Mouse (Mus musculus): ENCODE results near the gene Nup85.

DNA sequence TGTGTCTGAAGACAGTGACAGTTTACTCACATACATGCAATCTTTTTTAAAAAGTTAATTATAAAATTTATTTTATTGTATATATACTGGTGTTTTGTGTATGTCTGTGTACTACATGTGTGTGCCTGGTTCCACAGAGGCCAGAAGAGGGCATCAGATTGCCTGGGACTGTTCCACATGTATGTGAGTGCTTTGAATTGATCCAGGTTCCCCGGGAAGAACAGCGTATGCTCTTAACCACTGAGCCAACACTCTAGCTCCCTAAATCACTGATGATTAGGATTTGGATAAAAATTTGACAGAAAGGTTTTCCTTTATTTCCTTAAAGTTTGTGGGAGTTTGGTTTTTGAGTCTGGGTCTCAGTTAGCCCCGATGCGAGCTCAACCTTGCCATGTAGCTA lies 828 bp upstream of the Nup85 start:
- TF ChIP-seq POLR2A (IDR thresholded peaks at IDR 0.05; ENCODE audit: insufficient read depth, low read depth, low read length) (no peak), CTCF (IDR thresholded peaks at IDR 0.05; ENCODE audit: insufficient read depth, low read depth, low read length) (no peak)

Data from olfactory bulb, adult 2 months (tissue).